Mouse (Mus musculus): ENCODE measurements around the gene Ntn5.
"Not testable (repeated sequence)": the region's sequence is repeated elsewhere in the genome, so short reads cannot be mapped to it uniquely, and the experiment has no call there.

Gene Ntn5

DNA sequence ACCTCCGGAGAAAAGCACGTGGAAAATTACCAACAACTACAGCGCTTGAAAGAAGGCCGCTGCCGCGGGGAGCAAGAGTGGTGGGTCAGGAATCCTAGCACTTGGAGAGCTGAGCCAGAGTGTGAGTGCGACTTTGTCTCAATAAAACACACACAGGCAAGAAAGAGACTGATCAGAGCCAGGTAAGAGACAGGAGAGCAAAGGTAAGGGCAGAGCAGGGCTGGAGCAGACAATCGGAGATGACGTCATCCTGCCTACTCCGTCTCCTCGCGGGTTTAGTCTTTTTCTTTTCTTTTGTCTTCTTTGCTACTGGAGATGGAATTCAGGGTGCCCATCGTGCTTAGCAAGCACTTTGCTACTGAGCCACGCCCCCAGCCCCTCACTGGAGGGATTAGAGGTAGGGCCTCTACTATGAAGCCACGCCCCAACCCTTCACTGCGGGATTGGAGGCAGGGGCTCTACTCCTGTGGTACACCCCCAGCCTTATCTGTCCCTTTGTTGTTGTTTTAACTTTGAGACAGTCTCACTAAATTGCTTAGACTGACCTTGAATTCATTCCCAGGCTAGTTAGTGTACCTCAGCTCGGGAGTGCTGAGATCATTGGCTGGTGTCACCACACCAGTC, 29.3 kb upstream of the Ntn5 start:
- DNase-seq (ENCODE audit: low spot score), result peak; percentile 25

DNA sequence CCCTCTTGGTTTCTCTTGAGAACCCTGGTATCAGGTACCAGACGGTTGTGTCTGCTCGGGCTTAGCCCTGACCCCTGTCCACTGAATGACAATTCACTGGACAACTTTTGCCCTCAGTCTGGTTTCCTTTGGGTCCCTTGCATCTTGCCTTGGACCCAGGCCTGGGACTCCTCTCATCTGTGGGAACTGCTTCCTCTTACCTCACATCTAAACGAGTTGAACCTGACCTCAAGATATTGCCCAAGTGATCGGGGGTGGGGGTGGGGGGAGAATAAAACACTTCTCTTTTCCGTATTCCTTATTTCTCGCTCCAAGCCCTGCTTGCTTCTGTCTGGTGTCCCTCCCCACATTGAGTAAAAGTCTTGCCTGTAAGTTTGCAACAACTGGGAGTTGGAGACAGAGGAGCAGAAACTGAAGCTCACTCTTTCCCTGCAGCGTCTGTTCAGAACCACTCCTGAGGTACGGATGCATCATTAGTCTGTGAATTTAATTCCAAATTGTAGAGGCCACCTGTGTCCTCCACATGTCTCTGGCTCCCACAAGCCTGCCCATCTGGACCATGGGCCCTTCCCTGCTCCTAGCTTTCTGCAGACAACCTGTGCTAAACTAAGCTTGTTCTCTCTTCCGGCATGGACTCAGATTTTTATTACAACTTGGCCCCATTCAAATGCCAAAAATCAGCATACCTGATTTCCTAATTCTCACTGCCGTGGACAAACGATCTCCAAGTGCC, 22.9 kb upstream of the Ntn5 start:
- no peak for DNase-seq (ENCODE audit: low spot score)

DNA sequence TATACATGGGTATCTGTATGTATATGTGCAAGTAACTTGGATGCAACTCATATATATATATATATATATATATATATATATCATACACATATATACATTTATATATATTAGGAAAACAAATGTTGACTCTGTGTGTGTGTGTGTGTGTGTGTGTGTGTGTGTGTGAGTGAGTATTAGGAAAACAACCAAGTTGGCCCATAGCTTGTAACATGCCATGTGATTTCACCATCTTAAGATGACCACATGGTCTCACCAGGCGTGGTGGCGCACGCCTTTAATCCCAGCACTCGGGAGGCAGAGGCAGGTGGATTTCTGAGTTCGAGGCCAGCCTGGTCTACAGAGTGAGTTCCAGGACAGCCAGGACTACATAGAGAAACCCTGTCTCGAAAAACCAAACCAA, 22.1 kb upstream of the Ntn5 start:
- DNase-seq (ENCODE audit: low spot score), result not testable (repeated sequence)

DNA sequence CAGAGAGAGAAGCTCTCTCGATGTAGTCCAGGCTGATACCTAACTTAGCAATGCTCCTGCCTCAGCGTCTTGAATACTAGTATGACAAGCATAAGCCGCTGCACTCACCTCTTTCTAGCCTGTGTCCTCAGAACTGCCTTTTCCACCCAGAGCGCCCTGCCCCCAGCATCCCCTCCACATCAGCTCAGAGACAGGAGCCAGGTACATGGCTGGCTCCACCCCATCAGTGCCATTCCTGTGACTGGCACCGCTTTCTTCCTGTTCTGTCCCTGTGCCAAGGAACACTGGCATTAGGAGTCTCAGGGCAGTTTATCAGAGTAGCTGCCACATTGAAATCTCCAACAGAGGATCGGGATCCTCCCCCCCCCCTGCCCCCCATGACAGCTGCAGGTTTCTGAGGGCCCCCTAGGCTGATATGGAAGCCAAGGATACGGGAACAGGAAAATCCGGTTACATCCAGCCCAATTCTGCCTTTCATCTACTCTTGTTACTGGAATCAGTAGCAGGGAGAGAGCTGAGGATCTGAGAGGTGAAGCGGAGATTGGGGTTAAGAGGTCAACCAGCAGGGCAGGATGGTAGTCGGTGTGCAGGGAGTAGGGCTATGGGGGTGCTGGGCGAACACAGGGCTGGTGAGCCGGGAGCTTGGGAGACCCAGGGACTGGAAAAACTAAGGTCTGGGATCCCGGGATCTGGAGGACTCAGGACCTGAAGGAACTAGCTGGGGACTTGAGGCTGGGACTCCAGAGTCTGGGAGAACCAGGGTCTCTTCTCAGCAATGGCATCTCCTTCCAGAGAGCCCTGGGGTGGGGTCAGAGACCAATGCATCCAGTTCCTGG, 18.3 kb upstream of the Ntn5 start:
- DNase-seq (ENCODE audit: low spot score), result no peak

DNA sequence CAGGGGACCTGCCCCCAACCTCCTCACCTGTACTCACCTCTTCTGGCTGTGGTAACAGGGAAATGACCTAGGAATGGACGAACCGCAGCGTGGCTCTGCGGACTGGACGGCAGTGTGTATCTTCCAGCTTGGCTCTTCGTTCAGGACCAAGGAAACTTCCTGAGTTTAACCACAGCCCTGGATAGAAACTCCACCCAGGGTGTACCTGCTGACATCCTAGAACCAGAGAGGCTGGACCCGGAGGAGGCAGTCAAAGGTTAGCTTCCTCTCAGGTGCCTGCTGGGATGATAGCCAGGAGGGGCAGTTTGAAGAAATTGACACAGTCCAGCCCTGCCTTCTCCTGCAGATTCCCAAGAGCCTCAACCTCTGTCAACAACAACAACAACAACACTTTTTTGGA, 17.7 kb upstream of the Ntn5 start, which contains the start of gene Fut2:
Fut2 (minus strand) TSS at position 234 of the 400 bp plus-strand sequence.
- no peak for DNase-seq (ENCODE audit: low spot score)

DNA sequence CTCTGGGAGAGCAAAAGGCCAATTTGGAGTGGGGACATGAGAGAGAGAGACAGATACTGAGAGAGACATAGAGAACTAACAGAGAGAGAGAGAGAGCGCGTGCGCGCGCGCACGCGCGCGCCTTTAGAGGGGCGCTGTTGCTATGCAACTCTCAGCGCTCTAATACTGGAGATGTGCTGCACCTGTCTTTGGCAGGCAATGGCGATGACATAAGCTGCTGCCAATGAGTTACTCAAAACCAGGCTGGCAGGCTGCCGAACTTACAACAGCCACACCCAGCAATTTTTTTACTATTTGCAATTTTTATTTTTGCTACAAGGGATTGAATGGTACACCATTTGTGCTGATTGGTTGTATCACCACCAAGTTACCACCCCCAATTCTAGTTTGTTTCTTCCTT, 16.1 kb upstream of the Ntn5 start:
- no peak for DNase-seq (ENCODE audit: low spot score)

DNA sequence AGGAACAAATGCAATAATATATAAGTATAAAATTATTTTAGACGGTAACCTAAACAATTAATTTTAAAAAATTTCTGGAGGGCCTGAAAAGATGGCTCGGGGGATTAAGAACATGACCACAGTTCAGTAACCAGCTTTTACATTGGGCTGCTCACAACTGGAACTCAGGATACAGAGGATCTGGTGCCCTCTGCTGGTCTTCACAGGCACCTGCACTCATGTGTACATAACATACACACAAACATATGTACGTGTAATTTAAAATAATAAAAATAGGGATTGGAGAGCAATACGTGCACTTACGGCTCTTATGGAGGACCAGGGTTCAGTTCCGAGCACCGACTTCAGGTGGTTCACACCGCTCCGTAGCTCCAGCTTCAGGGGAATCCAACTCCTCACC, 14.9 kb upstream of the Ntn5 start:
- no peak for DNase-seq (ENCODE audit: low spot score)

DNA sequence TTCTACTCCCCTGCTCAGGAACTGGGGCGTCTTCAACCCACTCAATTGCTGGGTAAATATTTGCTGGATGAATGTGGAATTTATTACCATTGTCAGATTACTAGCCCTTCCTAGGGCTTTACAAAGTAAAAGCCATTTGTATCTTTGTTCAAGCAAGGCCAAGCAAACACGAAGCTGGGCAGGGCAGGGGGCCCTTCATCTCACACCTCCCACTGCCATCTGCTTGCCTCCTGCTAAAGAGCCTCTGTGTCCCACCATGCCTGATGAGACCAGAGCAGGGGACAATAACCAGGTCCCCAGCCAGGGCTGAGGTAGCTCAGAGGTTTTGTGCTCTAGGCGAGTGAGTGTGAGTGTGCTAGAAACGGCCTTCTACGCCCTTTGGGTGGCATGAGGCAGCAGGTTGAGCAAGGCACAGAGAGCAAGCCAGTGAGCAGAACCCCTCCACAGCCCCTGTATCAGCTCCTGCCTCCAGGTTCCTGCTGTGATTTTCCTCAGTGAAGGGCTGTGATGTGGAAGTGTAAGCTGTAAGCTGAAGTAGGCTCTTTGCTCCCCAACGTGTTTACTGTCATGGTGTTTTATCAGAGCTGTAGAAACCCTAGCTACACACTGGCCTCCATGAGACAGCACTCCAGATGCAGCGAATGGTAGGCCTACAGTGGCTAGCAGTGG, 6.1 kb upstream of the Ntn5 start:
- no peak for DNase-seq (ENCODE audit: low spot score)

DNA sequence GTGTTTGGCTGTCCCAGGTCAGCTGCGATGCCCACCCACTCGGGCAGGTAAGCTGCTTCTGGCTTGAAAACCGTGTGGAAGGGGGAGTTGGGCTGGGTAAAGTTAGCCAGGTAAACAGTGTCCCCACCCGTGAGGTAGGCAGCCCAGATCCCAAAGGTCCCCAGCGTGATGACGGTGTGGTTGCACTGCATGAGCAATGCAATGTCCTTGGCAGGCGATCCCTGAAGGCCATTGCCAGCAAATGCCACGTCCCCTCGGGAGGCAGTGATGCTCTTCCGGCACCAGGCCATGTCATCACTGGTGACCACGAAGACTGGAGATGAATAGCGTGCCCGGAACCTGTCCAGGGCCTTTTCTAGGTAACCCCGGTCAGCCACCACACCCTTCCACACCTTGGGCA, 5.3 kb upstream of the Ntn5 start:
- no peak for DNase-seq (ENCODE audit: low spot score)

DNA sequence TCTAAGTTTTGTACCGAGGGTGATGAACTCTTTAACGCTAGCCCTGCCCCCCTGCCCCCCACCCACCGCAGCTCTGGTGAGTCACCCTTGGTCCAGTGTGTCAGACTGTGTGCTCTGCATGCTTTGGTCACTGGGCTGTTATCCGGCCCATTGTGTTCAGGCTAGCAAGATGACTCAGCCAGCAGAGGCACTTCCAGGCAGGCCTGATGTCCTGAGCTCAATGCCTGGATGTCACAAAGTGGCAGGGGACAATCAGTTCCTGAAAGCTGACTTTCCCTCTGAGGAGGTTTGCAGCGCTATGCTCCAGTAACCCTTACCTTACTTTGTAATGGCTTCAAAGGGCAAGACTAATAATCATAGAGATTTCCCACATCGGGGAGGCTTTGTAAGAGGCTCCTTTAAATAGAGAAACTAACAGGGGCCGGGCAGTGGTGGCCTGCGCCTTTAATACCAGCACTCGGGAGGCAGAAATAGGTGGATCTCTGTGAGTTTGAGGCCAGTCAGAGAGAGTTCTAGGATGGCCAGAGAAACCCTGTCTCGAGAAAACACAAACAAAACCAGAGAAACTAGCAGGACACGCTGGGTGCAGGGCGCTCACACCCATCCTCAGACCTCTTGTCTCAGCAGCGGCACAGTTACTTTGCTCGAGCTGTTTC, 3.7 kb upstream of the Ntn5 start:
- DNase-seq (ENCODE audit: low spot score), result no peak

DNA sequence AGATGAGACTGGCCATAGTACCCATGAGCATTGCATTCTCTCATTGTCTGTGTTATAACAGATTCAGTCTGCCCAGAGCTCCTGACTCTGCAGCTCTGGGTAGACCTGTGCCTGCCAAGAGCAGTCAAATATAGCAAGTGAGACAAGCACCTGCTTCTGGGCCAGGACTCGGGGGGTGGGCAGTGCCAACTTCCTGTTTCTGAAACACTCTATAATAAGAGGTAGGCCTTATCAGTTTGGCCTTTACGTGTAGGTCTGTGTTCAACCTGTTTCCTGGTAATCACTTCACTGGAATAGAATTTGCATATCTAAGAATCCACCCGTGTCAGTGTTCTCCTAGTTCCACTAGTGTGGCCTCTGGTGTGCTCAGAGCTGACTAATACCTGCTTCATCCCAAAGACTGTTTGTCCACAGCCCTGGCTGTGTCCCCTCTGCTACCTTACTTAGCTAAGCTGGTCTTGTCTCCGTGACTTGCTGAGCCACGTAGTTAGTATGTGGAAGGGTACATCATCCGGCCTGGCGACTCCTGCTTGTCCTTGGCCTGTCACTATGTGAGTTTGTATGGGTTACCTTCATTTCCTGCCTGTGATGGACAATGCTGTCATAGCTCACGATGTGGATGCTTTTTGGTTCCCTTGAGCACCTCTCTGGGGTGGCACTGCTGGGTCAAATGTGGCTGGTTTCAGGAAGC, 2.6 kb upstream of the Ntn5 start:
- DNase-seq (ENCODE audit: low spot score), result no peak

DNA sequence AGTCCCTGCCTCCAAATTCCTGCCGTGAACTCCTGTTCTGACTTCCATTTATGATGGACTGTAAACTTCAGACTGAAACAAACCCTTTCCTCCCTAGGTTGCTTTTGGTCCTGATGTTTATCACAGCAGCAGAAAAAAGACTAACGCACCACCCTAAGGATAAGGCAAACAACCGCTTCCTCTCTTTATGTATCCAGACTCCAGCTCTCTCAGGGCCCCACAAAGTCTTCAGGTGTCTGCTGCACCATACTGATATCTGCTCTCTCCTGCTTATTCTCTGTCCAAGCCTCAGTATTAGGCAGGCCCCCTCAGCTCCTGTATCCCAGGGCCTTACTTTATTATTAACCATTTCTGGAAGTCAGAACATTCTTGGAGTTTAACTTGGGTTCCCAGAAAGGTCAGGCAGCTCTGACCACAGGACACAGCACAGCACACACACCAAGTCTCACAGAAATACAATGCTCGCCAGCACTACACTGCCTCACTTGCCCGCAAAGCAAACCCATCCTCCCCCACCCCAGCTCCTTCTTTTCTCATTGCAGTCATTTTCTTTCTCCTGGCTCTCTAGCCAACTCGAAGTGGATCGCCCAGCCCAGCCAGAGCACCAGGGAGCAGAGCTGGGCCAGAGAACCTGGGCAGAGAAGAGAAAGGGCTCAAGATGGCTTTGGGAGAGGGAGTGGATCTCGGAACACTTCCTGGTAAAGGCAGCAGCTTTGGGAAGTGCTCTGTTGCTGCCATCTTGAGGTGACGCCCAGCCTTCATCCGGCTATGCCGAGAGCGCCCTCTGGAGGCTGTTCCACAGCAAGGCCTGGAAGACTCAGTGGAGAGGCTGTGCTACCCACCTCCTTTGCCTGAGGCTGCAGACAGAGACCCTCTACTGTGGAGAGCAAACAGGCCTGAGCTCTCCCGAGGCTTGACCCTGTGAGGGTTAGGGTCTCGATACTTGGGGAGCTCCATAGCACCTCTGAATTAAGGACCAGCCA, 1.4 kb upstream of the Ntn5 start:
- DNase-seq (ENCODE audit: low spot score), result peak; percentile 96

DNA sequence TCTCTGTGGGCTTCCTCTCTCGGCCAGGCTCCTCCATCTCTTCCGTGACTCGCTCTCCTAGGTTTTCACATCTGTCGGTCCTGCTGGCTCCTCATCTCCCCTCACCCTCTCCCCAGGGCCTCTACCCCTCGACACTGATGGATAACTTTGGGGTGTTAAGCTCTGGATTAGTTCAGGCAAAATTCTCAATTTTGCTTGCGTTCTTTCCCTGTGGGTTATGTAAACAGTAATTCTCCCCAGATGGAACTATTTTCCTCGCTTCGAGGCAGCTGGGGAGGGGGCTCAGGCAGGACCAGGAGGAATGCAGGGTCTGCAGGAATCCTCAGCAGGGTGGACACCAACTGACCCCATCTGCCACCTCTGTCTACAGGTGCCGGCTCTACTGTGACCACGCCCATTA, 2.0 kb downstream of the Ntn5 start:
- DNase-seq (ENCODE audit: low spot score), result no peak

DNA sequence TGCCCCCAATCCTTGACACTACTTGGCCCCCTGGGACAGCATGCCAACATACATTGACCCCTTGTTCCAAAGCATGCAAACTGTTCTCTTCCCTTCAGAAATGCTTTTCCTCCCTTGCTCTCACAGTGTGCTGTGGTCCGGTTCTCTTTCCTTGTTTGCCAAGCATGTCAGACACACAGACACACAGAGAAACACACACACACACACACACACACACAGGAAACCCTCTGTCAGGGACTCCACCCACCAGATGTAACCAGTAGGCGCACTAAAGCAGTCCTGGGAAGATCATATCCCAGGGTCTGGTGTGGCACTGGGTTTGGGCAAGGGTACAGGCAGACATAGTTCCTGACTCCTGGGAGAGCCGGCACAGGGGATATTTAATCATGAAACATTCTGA, 3.0 kb downstream of the Ntn5 start:
- DNase-seq (ENCODE audit: low spot score), result no peak

DNA sequence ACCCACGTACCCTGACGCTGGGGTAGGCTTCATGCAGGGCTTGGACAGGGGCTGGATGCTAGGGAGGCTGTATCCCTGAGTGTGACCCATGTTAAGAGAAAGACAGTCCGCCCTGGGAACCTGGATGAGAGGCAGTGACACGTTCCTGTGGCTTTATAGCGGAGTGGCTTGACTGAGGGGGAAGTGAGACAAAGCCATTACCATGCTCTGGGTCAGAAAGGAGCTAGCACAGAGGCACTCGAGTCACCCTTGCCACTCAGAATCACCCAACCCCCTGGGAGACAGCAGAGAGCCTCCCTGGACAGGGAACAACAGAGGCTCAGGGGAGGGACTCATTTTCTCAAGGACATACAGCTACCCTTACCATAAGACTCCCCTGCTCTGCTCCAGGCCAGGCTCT, 5.3 kb downstream of the Ntn5 start:
- no peak for DNase-seq (ENCODE audit: low spot score)

DNA sequence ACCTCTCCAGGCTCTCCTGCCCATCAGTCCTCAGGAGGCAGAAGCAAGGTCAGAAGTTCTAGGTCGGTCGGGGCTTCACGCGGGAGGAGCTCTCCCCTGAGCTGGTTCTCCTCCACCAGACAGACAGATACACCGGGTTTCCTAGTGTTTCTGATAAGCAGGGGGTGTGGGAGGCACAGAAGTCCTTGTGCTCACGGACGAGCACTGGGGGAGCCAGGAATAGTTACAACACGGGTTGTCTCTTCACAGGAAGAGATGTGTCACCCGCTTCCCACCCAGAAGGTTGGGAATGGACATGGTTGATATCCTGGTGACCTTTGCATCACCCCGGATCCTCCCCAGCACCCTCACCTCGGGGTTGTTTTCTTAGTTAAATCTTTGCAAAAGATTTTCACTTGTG, 6.0 kb downstream of the Ntn5 start:
- DNase-seq (ENCODE audit: low spot score), result no peak

DNA sequence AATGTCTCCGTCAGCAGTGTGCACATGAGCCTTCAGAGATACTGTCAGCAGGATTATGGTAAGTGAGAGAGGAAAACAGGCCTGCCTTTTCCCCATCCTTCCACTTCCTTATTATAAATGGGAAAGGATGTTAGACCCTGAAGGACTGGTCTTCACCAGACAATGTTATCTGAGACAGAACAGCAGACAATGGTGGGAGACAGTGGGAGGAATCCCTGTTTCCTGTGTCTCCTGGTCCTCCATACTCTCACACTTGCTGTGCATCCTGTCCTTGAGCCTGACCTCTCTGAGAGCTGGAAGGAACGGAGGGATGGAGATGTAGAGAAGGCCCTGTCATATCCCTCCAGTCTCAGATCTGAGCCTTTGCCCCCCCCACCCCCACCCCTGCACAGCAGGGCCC, 8.5 kb downstream of the Ntn5 start:
- DNase-seq (ENCODE audit: low spot score), result no peak

DNA sequence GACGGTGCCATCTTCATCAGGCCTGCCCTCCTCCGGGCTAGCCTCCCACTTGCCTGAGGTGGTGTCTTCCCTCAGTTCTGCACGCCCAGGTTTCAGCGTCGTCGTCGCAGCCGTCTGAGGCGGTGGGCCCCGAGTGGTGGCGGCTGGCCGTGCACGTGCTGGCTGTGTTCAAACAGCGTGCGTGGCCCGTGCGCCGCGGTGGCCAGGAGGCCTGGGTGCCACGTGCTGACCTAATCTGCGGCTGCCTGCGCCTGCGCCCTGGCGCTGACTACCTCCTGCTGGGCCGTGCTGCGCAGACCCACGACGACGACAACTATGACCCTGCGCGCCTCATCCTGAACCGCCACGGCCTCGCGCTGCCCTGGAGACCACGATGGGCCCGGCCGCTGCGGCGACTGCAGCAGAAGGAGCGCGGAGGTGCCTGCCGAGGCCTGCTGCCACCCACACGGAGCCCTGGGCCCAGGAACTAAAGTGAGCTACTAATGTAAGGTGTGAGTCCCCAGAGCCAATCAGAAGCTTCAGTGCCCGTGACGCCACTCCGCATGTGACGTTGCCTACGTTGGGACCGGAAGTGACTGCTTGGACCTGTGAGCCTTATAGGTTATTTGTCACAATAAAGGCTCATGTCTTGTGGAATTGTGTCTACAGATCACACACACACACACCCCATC, 10.2 kb downstream of the Ntn5 start, which contains the start of gene Sec1:
Sec1 (minus strand) TSS at position 482 of the 671 bp plus-strand sequence.
- no peak for DNase-seq (ENCODE audit: low spot score)

DNA sequence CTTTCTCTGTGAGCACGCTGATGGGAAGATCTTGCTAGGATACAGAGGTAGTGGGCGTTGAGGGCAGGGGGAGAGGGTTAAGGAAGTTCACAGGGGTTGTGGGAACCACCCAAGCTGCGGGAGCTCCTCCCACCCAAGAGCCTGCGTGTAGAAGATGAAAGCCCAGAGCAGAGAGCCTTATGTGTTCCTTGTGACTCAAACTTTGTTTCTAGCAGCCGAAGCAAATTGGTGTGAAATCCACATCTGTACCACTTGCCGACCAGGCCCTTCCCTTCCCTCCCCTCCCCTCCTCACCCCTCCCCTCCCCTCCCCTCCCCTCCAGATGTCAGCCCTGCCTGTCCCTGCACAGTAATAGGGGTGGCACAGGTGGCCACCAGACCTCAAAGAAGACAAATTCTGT, 11.3 kb downstream of the Ntn5 start:
- no peak for DNase-seq (ENCODE audit: low spot score)

DNA sequence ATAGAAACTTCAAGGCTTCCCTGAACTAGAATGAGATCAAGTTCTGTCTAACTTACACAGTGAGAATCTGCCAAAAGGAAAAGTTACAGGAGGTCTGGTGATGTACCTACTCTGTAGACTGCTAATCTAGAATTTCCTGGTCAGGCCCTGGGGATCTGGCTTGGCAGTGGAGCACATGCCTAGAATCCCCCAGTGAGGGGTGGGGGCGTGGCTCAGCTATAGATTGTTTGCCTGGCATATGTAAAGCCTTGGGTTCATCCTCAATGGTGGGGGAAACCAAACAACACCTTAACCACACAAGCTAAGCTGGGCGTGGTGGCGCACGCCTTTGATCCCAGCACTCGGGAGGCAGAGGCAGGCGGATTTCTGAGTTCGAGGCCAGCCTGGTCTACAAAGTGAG, 14.1 kb downstream of the Ntn5 start:
- DNase-seq (ENCODE audit: low spot score), result no peak

All from retina, embryonic 14.5 days (tissue).